Mouse (Mus musculus) liver, adult 2 months (tissue): ENCODE measurements at regions not wholly inside any gene's neighbourhood (a gene's known extent, or its start where the extent isn't known, plus 50 kb on each side); places are given as distances from the start of the nearest gene placed in this dataset.

Experiments
- DNase-seq: peaks from one replicate; pipeline ENCODE4 v3.0.0-alpha.2; 2011; ENCODE audit warnings: low read depth, low spot score; ENCODE audit errors: extremely low read depth
- H3K27ac ChIP-seq: fragments of 200-500 bp; replicated peaks from 2 replicates; pipeline ENCODE4 v1.5.1; 2012; ENCODE audit warnings: low read depth, mild to moderate bottlenecking, control low read depth, inconsistent platforms, low read length; ENCODE audit not compliant: insufficient read depth
- H3K27me3 ChIP-seq: fragments of 200-500 bp; 2 replicates; pipeline ENCODE4 v1.6.1; 2012; ENCODE audit warnings: mild to moderate bottlenecking, moderate library complexity, low read length, inconsistent platforms; ENCODE audit not compliant: control insufficient read depth, insufficient read depth
- H3K36me3 ChIP-seq: fragments of 200-500 bp; 2 replicates; pipeline ENCODE4 v1.6.1; 2012; ENCODE audit warnings: low read length, inconsistent platforms; ENCODE audit not compliant: control insufficient read depth, insufficient read depth
- H3K4me1 ChIP-seq: fragments of 200-500 bp; 2 replicates; pipeline ENCODE4 v1.6.1; 2011; ENCODE audit warnings: low read length; ENCODE audit not compliant: control insufficient read depth, insufficient read depth
- H3K4me3 ChIP-seq: fragments of 200-500 bp; 2 replicates; pipeline ENCODE4 v1.5.1; 2011; ENCODE audit warnings: low read depth, mild to moderate bottlenecking, control low read depth, low read length, moderate library complexity; ENCODE audit not compliant: insufficient read depth
- H3K79me2 ChIP-seq: fragments of 200-500 bp; 2 replicates; pipeline ENCODE4 v1.6.1; 2012; ENCODE audit warnings: inconsistent platforms, mild to moderate bottlenecking, low read length, moderate library complexity; ENCODE audit not compliant: control insufficient read depth, insufficient read depth
- H3K9ac ChIP-seq: fragments of 200-500 bp; 2 replicates; pipeline ENCODE4 v1.6.1; 2012; ENCODE audit warnings: low read depth, mild to moderate bottlenecking, control low read depth, inconsistent platforms, low read length
- CTCF ChIP-seq: fragments of 200-500 bp; IDR thresholded peaks from 2 replicates; pipeline ENCODE4 v1.5.1; 2011; ENCODE audit warnings: low read depth, low read length, control low read depth
- POLR2A ChIP-seq: fragments of 200-500 bp; IDR thresholded peaks from 2 replicates; pipeline ENCODE4 v1.6.1; 2011; ENCODE audit warnings: low read length, control low read depth; ENCODE audit not compliant: insufficient read depth; ENCODE audit errors: extremely low read depth
- WGBS: fragments of 180-500 bp; shearing (Covaris S2); methylation state at CpG from one replicate; pipeline ENCODE4 v1.1.7; 2018; 5-methylcytosine and 5-hydroxymethylcytosine counted together

DNA sequence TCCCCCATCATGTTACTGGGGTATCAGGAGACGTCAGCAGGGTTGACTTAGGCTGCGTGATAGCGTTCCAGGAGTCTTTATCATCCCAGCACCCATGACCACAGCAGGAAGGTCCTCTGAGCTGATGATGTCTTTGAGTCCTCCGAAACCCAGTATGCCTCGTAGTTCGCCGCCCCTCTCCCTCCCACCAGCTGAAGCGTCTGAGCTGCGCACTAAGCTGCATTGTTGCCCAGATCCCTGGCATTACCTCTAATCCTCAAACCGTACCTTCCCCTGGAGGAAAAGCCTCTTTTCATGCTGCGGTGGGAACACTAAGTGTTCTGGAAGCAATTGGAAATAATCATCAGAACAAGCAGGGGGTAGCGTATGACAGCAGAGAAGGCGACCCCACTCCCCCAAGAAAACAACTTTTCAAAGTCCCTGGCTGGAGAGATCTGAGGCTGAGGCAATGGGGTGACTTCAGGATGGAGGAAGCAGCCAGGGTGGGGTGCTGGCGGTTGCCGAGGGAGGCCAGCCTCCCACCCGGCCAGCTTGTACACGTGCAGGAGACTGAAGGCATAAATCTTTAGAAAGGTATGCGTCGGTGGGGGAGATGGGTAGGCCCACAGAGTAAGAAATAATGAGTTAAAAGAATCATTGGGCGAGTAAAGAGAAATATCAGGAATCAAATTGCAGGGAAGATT, 93.7 kb upstream of the Lrfn2 start:
- 78% methylated on average over 20 of the region's 20 CpGs for WGBS
- Histone ChIP-seq H3K27me3 (no peaks in the 10 kb centered on the region), H3K4me3 (no peak overlapping the region), H3K36me3 (no peaks in the 10 kb centered on the region), H3K4me1 (no peaks in the 10 kb centered on the region), H3K9ac (no peak overlapping the region), H3K79me2 (no peaks in the 10 kb centered on the region), H3K27ac (no peak overlapping the region)
- no peak for DNase-seq
- TF ChIP-seq CTCF (no peak), POLR2A (no peak)

GRCm38 (mm10) chr17:48847890-48848289, 84.3 kb upstream of the Lrfn2 start:
- H3K4me1 ChIP-seq: no peaks in the 10 kb centered on the region
- 56% methylated on average over 7 of the region's 7 CpGs for WGBS
- H3K27ac ChIP-seq: no peak overlapping the region
- H3K79me2 ChIP-seq: no peaks in the 10 kb centered on the region
- H3K27me3 ChIP-seq: no peaks in the 10 kb centered on the region
- TF ChIP-seq POLR2A: no peak
- H3K9ac ChIP-seq: no peak overlapping the region
- H3K36me3 ChIP-seq: no peaks in the 10 kb centered on the region
- no peak overlapping the region for H3K4me3 ChIP-seq
- DNase-seq: peak; percentile 11

GRCm38 (mm10) chr17:48850910-48851309, 81.3 kb upstream of the Lrfn2 start:
- Histone ChIP-seq H3K9ac (no peak overlapping the region), H3K4me3 (no peak overlapping the region), H3K36me3 (no peaks in the 10 kb centered on the region), H3K4me1 (no peaks in the 10 kb centered on the region), H3K79me2 (no peaks in the 10 kb centered on the region), H3K27me3 (0 out of 2 replicates have a peak, but pooled peaks cover 2% of the 10 kb centered on the region), H3K27ac (no peak overlapping the region)
- TF ChIP-seq CTCF (no peak), POLR2A (no peak)
- no peak for DNase-seq

DNA sequence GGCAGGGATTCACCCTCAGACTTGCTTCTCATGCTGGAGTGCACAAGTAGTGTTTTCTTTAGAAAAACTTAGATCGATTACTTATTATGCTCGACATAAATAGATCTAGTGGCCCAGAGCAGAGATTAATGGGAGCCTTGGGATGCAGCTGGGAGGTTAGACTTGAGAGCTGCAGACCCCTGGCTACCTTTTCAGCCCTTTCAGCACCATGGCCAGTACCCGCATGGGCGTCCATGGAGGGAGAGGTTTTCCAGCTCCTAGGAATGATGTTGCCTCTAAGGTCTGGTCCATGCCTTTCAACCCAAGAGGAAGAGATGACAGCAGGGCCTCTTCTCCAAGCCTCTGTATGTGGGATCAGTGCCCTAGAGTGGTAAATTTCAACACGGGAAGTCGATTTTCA, 73.3 kb upstream of the Lrfn2 start:
- no peaks in the 10 kb centered on the region for H3K79me2 ChIP-seq
- no peak overlapping the region for H3K27ac ChIP-seq
- H3K4me1 ChIP-seq: no peaks in the 10 kb centered on the region
- no peaks in the 10 kb centered on the region for H3K36me3 ChIP-seq
- whole genome bisulfite sequencing: 49% methylated on average over 6 of the region's 6 CpGs
- no peak overlapping the region for H3K9ac ChIP-seq
- 0 out of 2 replicates have a peak, but pooled peaks cover 2% of the 10 kb centered on the region for H3K27me3 ChIP-seq
- DNase-seq: no peak
- H3K4me3 ChIP-seq: no peak overlapping the region
- no peak for TF ChIP-seq CTCF
- TF ChIP-seq POLR2A: no peak

GRCm38 (mm10) chr17:48870443-48870842, 61.7 kb upstream of the Lrfn2 start:
- WGBS: 56% methylated on average over 6 of the region's 6 CpGs
- Histone ChIP-seq H3K27me3 (no peaks in the 10 kb centered on the region; the same call in 1 of the 2 replicates), H3K36me3 (no peaks in the 10 kb centered on the region)

GRCm38 (mm10) chr17:48877505-48877904, 54.7 kb upstream of the Lrfn2 start:
- H3K27me3 ChIP-seq: no peaks in the 10 kb centered on the region; the same call in 1 of the 2 replicates
- DNase-seq: no peak
- TF ChIP-seq POLR2A (no peak), CTCF (no peak)
- H3K4me3 ChIP-seq: no peak overlapping the region
- H3K9ac ChIP-seq: no peak overlapping the region
- no peaks in the 10 kb centered on the region for H3K79me2 ChIP-seq
- no peak overlapping the region for H3K27ac ChIP-seq
- 76% methylated on average over 8 of the region's 8 CpGs for WGBS
- no peaks in the 10 kb centered on the region for H3K4me1 ChIP-seq
- H3K36me3 ChIP-seq: no peaks in the 10 kb centered on the region

More at GRCm38 (mm10) chr17:48870443-48870842, 61.7 kb upstream of the Lrfn2 start:
- Histone ChIP-seq H3K27ac (no peak overlapping the region), H3K4me3 (no peak overlapping the region), H3K9ac (no peak overlapping the region), H3K79me2 (no peaks in the 10 kb centered on the region), H3K4me1 (no peaks in the 10 kb centered on the region)
- no peak for TF ChIP-seq CTCF
- TF ChIP-seq POLR2A: no peak
- DNase-seq: no peak
